Mouse (Mus musculus) CH12.LX (cell line): ENCODE data around the gene Cyp4f16. TPM values are rescaled to one million over a fixed set of nuclear protein-coding genes. Genes with fewer than 3 reads are reported as not detected.
"Not testable (repeated sequence)": the region's sequence is repeated elsewhere in the genome, so short reads cannot be mapped to it uniquely, and the experiment has no call there.

Experiments used
- DNase-seq: peaks from one replicate; pipeline ENCODE4 v3.0.0-alpha.2; 2013; ENCODE audit errors: extremely low read depth
- H3K27ac ChIP-seq: 2 replicates; pipeline ENCODE4 v1.5.1; 2012; ENCODE audit warnings: low read depth, mild to moderate bottlenecking, control low read depth, moderate library complexity; ENCODE audit not compliant: insufficient read depth
- H3K27me3 ChIP-seq: replicated peaks from 2 replicates; pipeline ENCODE3; 2012; ENCODE audit warnings: inconsistent platforms
- H3K36me3 ChIP-seq, 2 experiments: replicated peaks in 1 of 2; 2 replicates each; pipeline versions ENCODE3 to v1.6.1; 2012; ENCODE audit warnings: inconsistent platforms in 1 of 2, low read length in 1 of 2, mild to moderate bottlenecking in 1 of 2, mixed read lengths in 1 of 2, moderate library complexity in 1 of 2; ENCODE audit not compliant: control insufficient read depth in 1 of 2, insufficient read depth in 1 of 2
- H3K4me1 ChIP-seq, 2 experiments: 2 replicates each; pipeline ENCODE4 v1.6.1; 2012; ENCODE audit warnings: inconsistent platforms in 1 of 2, moderate library complexity in 1 of 2; ENCODE audit not compliant: insufficient read depth in 2 of 2, control insufficient read depth in 1 of 2
- H3K4me2 ChIP-seq: 2 replicates; pipeline ENCODE4 v1.6.1; 2012; ENCODE audit warnings: low read depth, mild to moderate bottlenecking, control low read depth; ENCODE audit not compliant: poor library complexity, insufficient read depth, severe bottlenecking
- H3K4me3 ChIP-seq, 3 experiments: fragments of 150-350 bp in 1 of 3; sonication (generic) in 1 of 3; replicated peaks in 1 of 3; 2 replicates each; pipeline versions ENCODE3 to v1.5.1; 2011 to 2012; ENCODE audit warnings: low read depth in 2 of 3, low read length in 2 of 3, mild to moderate bottlenecking in 2 of 3, moderate library complexity in 2 of 3, control low read depth in 1 of 3, improper control_type of control experiment in 1 of 3, inconsistent platforms in 1 of 3, mixed read lengths in 1 of 3; ENCODE audit not compliant: poor library complexity in 1 of 3
- H3K79me2 ChIP-seq: replicated peaks from 2 replicates; pipeline ENCODE4 v1.6.1; 2012; ENCODE audit warnings: mild to moderate bottlenecking, moderate library complexity; ENCODE audit not compliant: control insufficient read depth, poor library complexity, insufficient read depth, severe bottlenecking; ENCODE audit errors: extremely low read depth
- H3K9ac ChIP-seq: 2 replicates; pipeline ENCODE4 v1.6.1; 2012; ENCODE audit warnings: low read depth, mild to moderate bottlenecking, control low read depth, moderate library complexity; ENCODE audit not compliant: insufficient read depth
- H3K9me3 ChIP-seq: replicated peaks from 2 replicates; pipeline ENCODE3; 2012; ENCODE audit warnings: low read length, inconsistent platforms, mixed read lengths
- BHLHE40 ChIP-seq: IDR thresholded peaks from 2 replicates; pipeline ENCODE4 v1.6.1; 2011; ENCODE audit warnings: mild to moderate bottlenecking, low read depth, low read length, improper control_type of control experiment
- CHD2 ChIP-seq: IDR thresholded peaks from 2 replicates; pipeline ENCODE4 v1.6.1; 2011; ENCODE audit warnings: low read length, improper control_type of control experiment
- EP300 ChIP-seq: IDR thresholded peaks from 2 replicates; pipeline ENCODE4 v1.6.1; 2011; ENCODE audit warnings: low read length, improper control_type of control experiment
- ETS1 ChIP-seq: conservative IDR thresholded peaks from 2 replicates; pipeline ENCODE4 v1.6.1; 2012; ENCODE audit warnings: low read depth, mild to moderate bottlenecking, inconsistent platforms, low read length, improper control_type of control experiment, moderate library complexity
- IRF4 ChIP-seq: IDR thresholded peaks from 2 replicates; pipeline ENCODE4 v1.6.1; 2014; ENCODE audit warnings: low read depth, mild to moderate bottlenecking, inconsistent platforms, low read length, improper control_type of control experiment
- JUN ChIP-seq: IDR thresholded peaks from 2 replicates; pipeline ENCODE4 v1.6.1; 2011; ENCODE audit warnings: low read depth, mild to moderate bottlenecking, low read length, improper control_type of control experiment, moderate library complexity; ENCODE audit not compliant: insufficient read depth
- JUND ChIP-seq: conservative IDR thresholded peaks from 2 replicates; pipeline ENCODE4 v1.6.1; 2011; ENCODE audit warnings: low read depth, low read length, improper control_type of control experiment
- MEF2A ChIP-seq: IDR thresholded peaks from 2 replicates; pipeline ENCODE4 v1.6.1; 2014; ENCODE audit warnings: low read depth, mild to moderate bottlenecking, inconsistent platforms, low read length, improper control_type of control experiment, borderline replicate concordance
- TCF12 ChIP-seq: IDR thresholded peaks from 2 replicates; pipeline ENCODE4 v1.6.1; 2014; ENCODE audit warnings: low read depth, mild to moderate bottlenecking, inconsistent platforms, low read length, improper control_type of control experiment
- dilution Hi-C: fragments of 300-500 bp; cut with MboI; formaldehyde crosslinking; loops from 2 replicates; pipeline ENCODE4 v1.14.3; 2020; ENCODE audit warnings: low sequenced_read_pairs; ENCODE audit not compliant: extremely low pct_unique_long_range_greater_than_20kb, extremely low pct_ligation_motif_present
- in situ Hi-C: fragments of 300-500 bp; cut with MboI; formaldehyde crosslinking; loops from 3 replicates; pipeline ENCODE4 v1.14.3; 2019; ENCODE audit warnings: low sequenced_read_pairs, low pct_ligation_motif_present, low pct_unique_long_range_greater_than_20kb, mixed read lengths
- polyA plus RNA-seq: library from polyadenylated mRNA; unstranded; fragments of >175 nt; gene quantifications from 2 replicates; pipeline ENCODE4 v1.2.1, GENCODE M21; 2012; ENCODE audit warnings: low read depth; ENCODE audit not compliant: insufficient read length
- total RNA-seq, 2 experiments: library from RNA; depleted of rRNA; stranded (reverse); fragments of 300-350 nt in 1 of 2; fragments of >200 nt in 1 of 2; gene quantifications; 2 replicates each; pipeline ENCODE4 v1.2.3; 2012 to 2014

Gene Cyp4f16
- total and polyA plus RNA-seq, 3 experiments = 28.3 to 33.9 (median 30.0) TPM

- H3K9me3 ChIP-seq, H3K27me3 ChIP-seq, dilution Hi-C loops, H3K79me2 ChIP-seq, H3K9ac ChIP-seq, H3K27ac ChIP-seq: not testable (repeated sequence)
- H3K4me1 ChIP-seq = peaks cover 2 to 35% of the 10 kb centered on the region in 2 experiments; a peak in 3 of 4 replicates
- peak; percentile 91 for DNase-seq
- TF ChIP-seq IRF4 (peak; percentile 81), ETS1 (peak; percentile 75), MEF2A (peak; percentile 77), JUN (0 out of 2 replicates have a peak, but pooled peaks have one; percentile 31), CHD2 (peak; percentile 78), EP300 (peak; percentile 62), JUND (peak; percentile 72), TCF12 (peak; percentile 45; the same call in 1 of the 2 replicates), BHLHE40 (peak; percentile 57)
- TF ChIP-seq, all 38 proteins: peak for 9; not testable (repeated sequence) for 29
- H3K36me3 ChIP-seq, H3K4me2 ChIP-seq, H3K4me3 ChIP-seq, in situ Hi-C loops: not testable (repeated sequence)
These were observed 18.0 kb downstream of the Cyp4f16 start for GRCm38 (mm10) chr17:32554368-32554767.

- H3K36me3 ChIP-seq, dilution Hi-C loops, in situ Hi-C loops, H3K27me3 ChIP-seq, DNase-seq, H3K4me1 ChIP-seq, H3K4me2 ChIP-seq, H3K9me3 ChIP-seq, H3K79me2 ChIP-seq, H3K27ac ChIP-seq, H3K9ac ChIP-seq, H3K4me3 ChIP-seq: not testable (repeated sequence)
These were observed 26.9 kb downstream of the Cyp4f16 start for GRCm38 (mm10) chr17:32563301-32563700.

- in situ Hi-C loops, H3K79me2 ChIP-seq, H3K27me3 ChIP-seq, H3K4me3 ChIP-seq, DNase-seq, H3K9me3 ChIP-seq, H3K27ac ChIP-seq, dilution Hi-C loops, H3K9ac ChIP-seq, H3K36me3 ChIP-seq: not testable (repeated sequence)
- Histone ChIP-seq H3K4me2 (peak overlapping the region; percentile 24; the same call in 1 of the 2 replicates), H3K4me1 (peaks cover 0 to 13% of the 10 kb centered on the region in 2 experiments; a peak in 3 of 4 replicates)
These were observed 36.9 kb downstream of the Cyp4f16 start for GRCm38 (mm10) chr17:32573286-32573685.
